Mouse (Mus musculus): ENCODE measurements around the gene Dnase2b.

DNA sequence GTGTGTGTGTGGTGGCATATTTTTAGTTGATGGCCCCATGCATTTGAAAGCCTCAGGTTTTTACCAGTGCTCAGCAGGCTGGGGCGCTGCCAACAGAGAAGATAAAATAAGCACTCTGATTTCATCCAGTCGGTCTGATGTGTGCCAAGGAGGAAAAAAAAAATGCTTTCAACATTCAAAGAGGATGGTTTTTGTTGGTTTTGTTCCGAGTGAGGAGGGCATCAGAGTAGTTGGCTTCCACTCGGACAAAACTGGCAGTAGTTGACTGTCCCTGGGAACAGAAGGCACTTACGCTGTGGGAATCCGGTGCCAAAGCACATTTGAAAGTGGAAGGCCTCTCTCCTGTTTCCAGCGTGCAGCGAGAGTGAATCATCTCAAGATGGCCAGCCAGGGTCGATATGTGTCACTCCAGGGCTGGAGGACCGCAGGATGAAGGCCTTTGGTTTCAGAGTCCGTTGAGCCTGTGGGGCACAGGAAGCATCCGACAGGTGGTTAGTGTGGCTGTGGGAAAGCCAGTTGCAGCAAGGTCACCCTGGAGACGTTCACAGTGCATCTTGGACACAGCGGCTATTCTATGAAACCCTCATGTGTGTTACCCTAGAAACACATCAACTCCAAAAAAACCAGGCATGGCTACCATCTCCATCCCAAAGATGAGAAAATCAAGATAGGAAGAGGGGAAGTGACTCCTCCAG, 5.3 kb upstream of the Dnase2b start:
- TF ChIP-seq GATA1 (IDR thresholded peaks at IDR 0.05; ENCODE audit: low read length) (no peak), TAL1 (IDR thresholded peaks at IDR 0.05; ENCODE audit: low read length) (no peak)

Data from erythroblast, embryonic 14.5 days (primary cell).